Mouse (Mus musculus) ES-Bruce4 (cell line): ENCODE data around the gene Maml2. TPM values are rescaled to one million over a fixed set of nuclear protein-coding genes. Genes with fewer than 3 reads are reported as not detected.

Source experiments
- H3K27ac ChIP-seq: 2 replicates; pipeline ENCODE4 v1.5.1; 2012; ENCODE audit warnings: low read length, inconsistent platforms; ENCODE audit not compliant: insufficient read depth
- H3K27me3 ChIP-seq: 2 replicates; pipeline ENCODE4 v1.6.1; 2012; ENCODE audit warnings: mild to moderate bottlenecking, low read length, inconsistent platforms; ENCODE audit not compliant: control insufficient read depth, poor library complexity, insufficient read depth, severe bottlenecking
- H3K36me3 ChIP-seq: 2 replicates; pipeline ENCODE4 v1.6.1; 2012; ENCODE audit warnings: inconsistent platforms, mild to moderate bottlenecking, low read length, moderate library complexity; ENCODE audit not compliant: control insufficient read depth, poor library complexity, insufficient read depth, severe bottlenecking
- H3K4me1 ChIP-seq: one replicate; pipeline ENCODE4 v1.8.1; 2011; ENCODE audit warnings: low read length; ENCODE audit not compliant: control insufficient read depth, insufficient read depth
- H3K4me3 ChIP-seq: 2 replicates; pipeline ENCODE4 v1.5.1; 2011; ENCODE audit warnings: low read depth, mild to moderate bottlenecking, low read length
- H3K9ac ChIP-seq: 2 replicates; pipeline ENCODE4 v1.6.1; 2012; ENCODE audit warnings: low read depth, mild to moderate bottlenecking, inconsistent platforms; ENCODE audit not compliant: poor library complexity, severe bottlenecking
- H3K9me3 ChIP-seq: replicated peaks from 2 replicates; pipeline ENCODE4 v1.6.1; 2012; ENCODE audit warnings: mild to moderate bottlenecking, low read length, inconsistent platforms; ENCODE audit not compliant: control insufficient read depth, poor library complexity, insufficient read depth, severe bottlenecking
- CTCF ChIP-seq: IDR thresholded peaks from one replicate; pipeline ENCODE4 v1.8.1; 2011; ENCODE audit warnings: low read depth, low read length
- EP300 ChIP-seq: IDR thresholded peaks from 2 replicates; pipeline ENCODE4 v1.6.1; 2011; ENCODE audit warnings: low read depth, low read length; ENCODE audit not compliant: insufficient read depth
- POLR2A ChIP-seq: IDR thresholded peaks from one replicate; pipeline ENCODE4 v1.8.1; 2011; ENCODE audit warnings: low read length; ENCODE audit not compliant: insufficient read depth
- polyA plus RNA-seq: library from polyadenylated mRNA; stranded (reverse); fragments of >200 nt; gene quantifications from 2 replicates; pipeline ENCODE4 v1.2.4, GENCODE M21; 2011; ENCODE audit warnings: low read depth; ENCODE audit not compliant: missing spikeins, insufficient read depth, insufficient read length

Maml2 gene
- polyA plus RNA-seq, 1 experiment = 1.4 TPM

GRCm38 (mm10) chr9:13448716-13449115 lies 151.0 kb downstream of the Maml2 start:
- no peaks in the 10 kb centered on the region for H3K27me3 ChIP-seq
- H3K9ac ChIP-seq = no peak overlapping the region
- TF ChIP-seq POLR2A (no peak), EP300 (no peak), CTCF (no peak)
- H3K4me3 ChIP-seq = no peak overlapping the region
- no peaks in the 10 kb centered on the region for H3K9me3 ChIP-seq
- H3K4me1 ChIP-seq = no peaks in the 10 kb centered on the region
- H3K27ac ChIP-seq = no peak overlapping the region
- no peaks in the 10 kb centered on the region for H3K36me3 ChIP-seq

GRCm38 (mm10) chr9:13454651-13455123 lies 156.9 kb downstream of the Maml2 start:
- TF ChIP-seq POLR2A (no peak), EP300 (no peak), CTCF (no peak)
- Histone ChIP-seq H3K27ac (no peak overlapping the region), H3K27me3 (no peaks in the 10 kb centered on the region), H3K9ac (no peak overlapping the region), H3K4me3 (no peak overlapping the region), H3K9me3 (no peaks in the 10 kb centered on the region), H3K36me3 (no peaks in the 10 kb centered on the region), H3K4me1 (no peaks in the 10 kb centered on the region)

- Histone ChIP-seq H3K9me3 (no peaks in the 10 kb centered on the region), H3K27ac (no peak overlapping the region), H3K36me3 (no peaks in the 10 kb centered on the region), H3K27me3 (no peaks in the 10 kb centered on the region), H3K4me3 (no peak overlapping the region), H3K9ac (no peak overlapping the region), H3K4me1 (no peaks in the 10 kb centered on the region)
- TF ChIP-seq EP300 = no peak
- TF ChIP-seq CTCF = no peak
- TF ChIP-seq POLR2A = no peak
Observed at GRCm38 (mm10) chr9:13455231-13455630, 157.5 kb downstream of the Maml2 start.

DNA sequence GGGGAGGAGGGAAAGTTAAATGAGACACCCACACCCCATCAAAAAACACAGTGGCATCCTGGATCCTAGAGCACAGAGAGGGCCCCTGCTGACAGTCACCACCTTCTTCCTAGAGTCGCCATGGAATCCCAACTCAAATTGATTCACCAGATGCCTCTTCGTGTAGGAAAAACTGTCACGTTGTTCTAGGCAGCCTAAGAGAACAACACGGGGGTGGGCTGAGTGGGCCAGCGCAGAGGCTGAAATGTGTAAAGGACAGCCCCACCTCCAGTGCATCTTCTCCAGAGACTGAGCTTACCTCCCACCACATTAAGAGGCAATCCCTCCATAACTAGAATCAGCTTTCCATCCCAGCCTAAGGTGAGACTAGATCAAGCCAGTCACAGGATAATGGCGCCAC lies 160.0 kb downstream of the Maml2 start:
- no peaks in the 10 kb centered on the region for H3K36me3 ChIP-seq
- H3K9ac ChIP-seq = no peak overlapping the region
- no peak overlapping the region for H3K27ac ChIP-seq
- H3K4me1 ChIP-seq = no peaks in the 10 kb centered on the region
- H3K9me3 ChIP-seq = no peaks in the 10 kb centered on the region
- TF ChIP-seq CTCF (no peak), EP300 (no peak), POLR2A (no peak)
- H3K4me3 ChIP-seq = no peak overlapping the region
- H3K27me3 ChIP-seq = no peaks in the 10 kb centered on the region

- Histone ChIP-seq H3K9me3 (no peaks in the 10 kb centered on the region), H3K4me1 (no peaks in the 10 kb centered on the region), H3K9ac (no peak overlapping the region), H3K4me3 (no peak overlapping the region), H3K27me3 (no peaks in the 10 kb centered on the region), H3K36me3 (no peaks in the 10 kb centered on the region), H3K27ac (no peak overlapping the region)
- TF ChIP-seq EP300 = no peak
- no peak for TF ChIP-seq POLR2A
- no peak for TF ChIP-seq CTCF
Observed at GRCm38 (mm10) chr9:13459371-13459770, 161.6 kb downstream of the Maml2 start.

GRCm38 (mm10) chr9:13460012-13460411 lies 162.3 kb downstream of the Maml2 start:
- no peak for TF ChIP-seq POLR2A
- no peak for TF ChIP-seq EP300
- TF ChIP-seq CTCF = no peak
- no peak overlapping the region for H3K27ac ChIP-seq
- H3K27me3 ChIP-seq = no peaks in the 10 kb centered on the region
- no peak overlapping the region for H3K4me3 ChIP-seq
- no peaks in the 10 kb centered on the region for H3K36me3 ChIP-seq
- no peak overlapping the region for H3K9ac ChIP-seq
- no peaks in the 10 kb centered on the region for H3K4me1 ChIP-seq
- no peaks in the 10 kb centered on the region for H3K9me3 ChIP-seq
